Mouse (Mus musculus): ENCODE data around the gene C9orf72.

Gene C9orf72

GRCm38 (mm10) chr4:35175566-35175965, 50.4 kb downstream of the C9orf72 start:
- no peak for DNase-seq

- DNase-seq: no peak
Observed at GRCm38 (mm10) chr4:35173551-35173950, 52.4 kb downstream of the C9orf72 start.

- no peak for DNase-seq
Observed at GRCm38 (mm10) chr4:35172471-35172870, 53.5 kb downstream of the C9orf72 start.

- no peak for DNase-seq
Observed at GRCm38 (mm10) chr4:35169571-35170125, 56.3 kb downstream of the C9orf72 start.

GRCm38 (mm10) chr4:35167855-35168254, 58.1 kb downstream of the C9orf72 start:
- no peak for DNase-seq

- no peak for DNase-seq
Observed at GRCm38 (mm10) chr4:35165947-35166346, 60.0 kb downstream of the C9orf72 start.

GRCm38 (mm10) chr4:35165275-35165674, 60.7 kb downstream of the C9orf72 start:
- DNase-seq: no peak

GRCm38 (mm10) chr4:35157815-35158214, 68.2 kb downstream of the C9orf72 start:
- DNase-seq: no peak

- DNase-seq: peak; percentile 75 to 77
Observed at GRCm38 (mm10) chr4:35156751-35157611, 69.0 kb downstream of the C9orf72 start, which contains the start of gene Mob3b. Gene Mob3b, minus strand, starts transcription at chr4:35157484.

GRCm38 (mm10) chr4:35156149-35156611, 69.8 kb downstream of the C9orf72 start:
- DNase-seq: peak; percentile 56 to 70

- DNase-seq: peak; percentile 30 to 60
Observed at GRCm38 (mm10) chr4:35155132-35155922, 70.6 kb downstream of the C9orf72 start.

- no peak for DNase-seq
Observed at GRCm38 (mm10) chr4:35154051-35154450, 71.9 kb downstream of the C9orf72 start.

- DNase-seq: no peak
Observed at GRCm38 (mm10) chr4:35151756-35152155, 74.2 kb downstream of the C9orf72 start, which contains the start of gene Ifnk. Gene Ifnk, plus strand, starts transcription at chr4:35152056.

GRCm38 (mm10) chr4:35150706-35151105, 75.3 kb downstream of the C9orf72 start:
- DNase-seq: no peak

GRCm38 (mm10) chr4:35148326-35148725, 77.6 kb downstream of the C9orf72 start:
- DNase-seq: no peak

GRCm38 (mm10) chr4:35146597-35146996, 79.4 kb downstream of the C9orf72 start:
- DNase-seq: no peak

- DNase-seq: no peak
Observed at GRCm38 (mm10) chr4:35145726-35146125, 80.2 kb downstream of the C9orf72 start.

GRCm38 (mm10) chr4:35143472-35144102, 82.4 kb downstream of the C9orf72 start:
- DNase-seq: no peak
